Mouse (Mus musculus) gastrocnemius, postnatal 25 days (tissue): ENCODE data around the gene Ctnnbip1. TPM values are rescaled to one million over a fixed set of nuclear protein-coding genes. Genes with fewer than 3 reads are reported as not detected.

ENCODE experiments used
- DNase-seq: peaks from one replicate; pipeline ENCODE4 v3.0.0; 2022
- long read RNA-seq, 2 experiments: library from polyadenylated mRNA; stranded (forward); transcript quantifications; one replicate each; pipeline ENCODE4 v2.0.0; 2021
- total RNA-seq, 2 experiments: library from RNA; stranded (reverse); gene quantifications; 1 replicate in 1 of 2; 2 replicates in 1 of 2; pipeline ENCODE4 v1.2.3; 2021

The Ctnnbip1 gene
- total RNA-seq: 10 to 100 TPM; 24.7 to 29.6 TPM
- long read RNA-seq, experiment 1, transcript Ctnnbip1-201 (5 exons, 2,674 nt): major isoform, 49 of 72 reads
- long read RNA-seq, experiment 1, partial matches to known transcripts: 2 of 72 reads
- long read RNA-seq, experiment 1, other reads (novel, unspliced or antisense): 21 of 72 reads
- long read RNA-seq, experiment 2, transcript Ctnnbip1-201 (5 exons, 2,674 nt): major isoform, 62 of 80 reads
- long read RNA-seq, experiment 2, partial matches to known transcripts: 1 of 80 reads
- long read RNA-seq, experiment 2, other reads (novel, unspliced or antisense): 17 of 80 reads

- DNase-seq: peak; percentile 99
These were observed at the start of gene Ctnnbip1 for GRCm38 (mm10) chr4:149517868-149518340. TSS of gene Ctnnbip1 (plus strand) at chr4:149518236.

GRCm38 (mm10) chr4:149469557-149469956, 48.5 kb upstream of the Ctnnbip1 start:
- DNase-seq: no peak

GRCm38 (mm10) chr4:149475096-149475495, 42.9 kb upstream of the Ctnnbip1 start:
- DNase-seq: no peak

DNA sequence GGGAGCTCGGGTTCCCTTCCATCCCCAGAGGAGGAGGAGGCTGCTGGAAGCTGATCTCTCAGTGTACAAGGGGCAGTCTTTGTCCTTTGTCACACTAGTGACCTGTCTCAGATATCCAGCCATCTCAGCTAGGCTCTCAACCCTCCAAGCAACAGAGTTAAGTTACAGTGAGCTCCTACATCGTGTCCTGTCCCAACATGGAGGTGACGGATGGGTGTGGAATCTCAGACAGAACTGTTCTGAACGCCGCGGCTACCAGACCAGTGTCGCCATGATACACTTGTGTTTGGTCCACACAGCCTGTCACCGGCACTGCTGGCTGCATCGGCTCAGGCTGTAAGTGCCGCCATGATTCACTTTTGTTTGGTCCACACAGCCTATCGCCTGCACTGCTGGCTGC, 41.0 kb upstream of the Ctnnbip1 start, which contains the start of gene Tmem274:
Gene Tmem274, plus strand, starts transcription at position 301 of the 400 bp plus-strand sequence.
- no peak for DNase-seq

DNA sequence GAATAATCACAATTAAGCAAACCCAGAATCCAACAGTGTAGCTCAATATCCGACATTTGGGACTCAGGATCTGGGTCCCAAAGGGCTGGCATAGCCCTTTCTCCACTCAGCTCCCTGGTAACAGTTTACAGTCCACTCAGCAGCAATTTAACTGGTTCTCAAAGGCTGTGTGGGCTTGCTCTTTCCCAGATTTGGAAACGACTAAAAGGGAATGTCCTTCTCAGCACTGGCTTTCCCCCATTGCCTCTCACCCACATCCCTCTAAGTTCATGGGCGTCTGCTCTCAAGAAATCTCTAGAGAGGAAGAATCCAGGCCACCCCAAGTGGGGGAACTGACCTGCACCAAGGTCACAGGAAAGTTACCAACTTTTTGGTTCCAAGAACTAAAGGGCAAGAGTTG, 33.5 kb upstream of the Ctnnbip1 start:
- no peak for DNase-seq

DNA sequence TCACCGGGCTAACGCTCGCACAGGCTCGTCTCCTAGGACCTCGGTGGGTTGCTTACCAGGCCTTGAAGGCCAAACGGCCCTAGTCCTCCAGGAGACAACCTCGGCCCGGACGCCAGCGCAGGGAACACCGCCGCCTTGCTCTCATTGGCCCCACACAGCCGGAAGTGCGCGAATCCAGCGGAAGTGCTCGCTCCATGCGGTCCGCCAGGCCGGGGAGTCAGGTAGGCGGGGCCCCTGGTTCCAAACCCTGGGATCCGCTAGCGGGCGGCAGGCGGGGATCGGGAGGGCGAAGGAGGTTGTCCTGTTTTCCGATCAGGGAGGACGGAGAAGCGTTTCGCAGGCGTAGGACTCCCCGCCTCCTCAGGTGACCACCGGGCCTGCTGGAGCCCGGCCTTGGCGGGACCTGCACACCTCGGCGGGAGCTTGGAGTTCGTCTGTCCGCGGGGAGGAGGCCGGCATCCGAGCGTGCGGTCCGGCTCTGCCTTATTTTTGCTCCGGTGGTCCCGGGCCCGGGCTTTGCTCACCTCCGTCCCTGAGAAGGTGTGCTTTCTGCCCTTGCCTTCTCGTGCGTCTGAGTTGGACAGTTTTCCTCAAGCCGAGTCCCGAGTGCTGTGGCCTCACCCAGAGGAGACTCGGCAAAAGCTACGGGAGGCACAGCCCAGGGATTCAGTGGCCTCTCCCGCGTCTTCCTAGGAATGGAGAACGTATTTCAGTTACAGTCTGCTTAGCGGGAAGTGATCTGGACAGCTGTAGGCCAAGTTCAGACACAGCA, 32.8 kb upstream of the Ctnnbip1 start, which contains the start of the genes Nmnat1 and Lzic:
Gene Nmnat1, minus strand, starts transcription at position 150 of the 772 bp plus-strand sequence.
Gene Lzic, plus strand, starts transcription at position 177 of the 772 bp plus-strand sequence.
- peak; percentile 93 for DNase-seq

- DNase-seq: no peak
These were observed 32.2 kb upstream of the Ctnnbip1 start for GRCm38 (mm10) chr4:149485825-149486206.

- no peak for DNase-seq
These were observed 30.3 kb upstream of the Ctnnbip1 start for GRCm38 (mm10) chr4:149487729-149488128.

DNA sequence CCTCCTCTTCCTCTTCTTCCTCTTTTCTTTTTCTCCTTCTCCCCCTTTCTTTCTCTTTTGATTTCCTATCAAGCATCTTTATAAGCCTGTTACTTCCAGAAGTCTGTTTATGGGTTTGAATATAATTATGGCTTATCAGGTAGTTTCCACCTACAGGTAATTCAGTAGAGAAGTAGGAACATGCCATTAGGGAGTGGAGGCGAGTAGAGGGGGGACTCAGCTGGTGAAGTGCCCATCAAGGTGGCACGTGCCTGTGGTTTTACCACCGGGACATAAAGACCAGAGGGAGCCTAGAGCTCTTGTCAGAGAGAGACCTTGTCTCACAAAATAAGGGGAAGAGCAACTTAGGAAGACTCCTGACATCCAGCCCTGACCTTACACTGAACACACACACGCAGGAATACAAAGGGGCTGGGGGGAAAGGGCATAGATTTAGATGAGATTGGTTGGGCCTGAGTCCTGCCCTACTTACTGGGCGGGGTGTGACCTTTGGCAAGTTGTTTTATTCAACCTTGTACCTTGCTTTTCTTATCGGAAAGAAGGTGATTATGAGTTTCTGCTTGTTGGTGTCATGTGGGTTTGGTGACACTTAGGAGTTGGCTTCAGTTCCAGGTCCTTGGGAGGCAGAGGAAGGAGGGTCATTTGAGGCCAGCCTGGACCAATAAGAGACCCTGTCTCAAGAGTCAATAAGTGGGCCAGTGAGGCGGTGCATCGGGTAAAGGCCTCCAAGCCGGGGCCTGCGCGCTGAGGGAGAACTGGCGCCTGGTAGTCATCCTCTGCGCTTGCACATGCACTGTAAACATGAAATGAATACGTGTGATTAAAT, 28.4 kb upstream of the Ctnnbip1 start:
- no peak for DNase-seq

GRCm38 (mm10) chr4:149491151-149491550, 26.9 kb upstream of the Ctnnbip1 start:
- no peak for DNase-seq

GRCm38 (mm10) chr4:149496612-149497011, 21.4 kb upstream of the Ctnnbip1 start:
- no peak for DNase-seq

- DNase-seq: no peak
These were observed 19.1 kb upstream of the Ctnnbip1 start for GRCm38 (mm10) chr4:149498901-149499300.

- no peak for DNase-seq
These were observed 18.2 kb upstream of the Ctnnbip1 start for GRCm38 (mm10) chr4:149499790-149500189.

- DNase-seq: no peak
These were observed 13.7 kb upstream of the Ctnnbip1 start for GRCm38 (mm10) chr4:149504363-149504762.

DNA sequence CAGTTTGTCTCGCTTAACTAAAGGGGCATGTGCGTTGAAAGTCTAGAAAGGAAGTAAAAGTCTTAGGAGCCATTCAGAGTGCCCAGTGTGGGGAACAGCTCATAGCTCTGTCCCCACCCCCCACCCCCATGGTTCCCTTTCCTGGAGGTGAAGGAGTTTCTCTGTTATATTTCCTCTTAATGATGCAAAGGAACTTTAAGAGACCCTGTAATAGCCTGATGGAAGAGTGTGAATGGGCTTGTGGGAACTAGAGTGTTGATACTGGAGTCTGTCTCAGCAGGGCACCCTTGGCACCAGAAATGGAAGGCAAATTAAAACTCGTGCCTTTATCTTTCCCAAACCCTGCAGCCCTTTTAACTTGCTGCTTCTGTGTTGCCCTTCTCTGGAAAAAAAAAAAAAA, 13.2 kb upstream of the Ctnnbip1 start:
- DNase-seq: no peak

DNA sequence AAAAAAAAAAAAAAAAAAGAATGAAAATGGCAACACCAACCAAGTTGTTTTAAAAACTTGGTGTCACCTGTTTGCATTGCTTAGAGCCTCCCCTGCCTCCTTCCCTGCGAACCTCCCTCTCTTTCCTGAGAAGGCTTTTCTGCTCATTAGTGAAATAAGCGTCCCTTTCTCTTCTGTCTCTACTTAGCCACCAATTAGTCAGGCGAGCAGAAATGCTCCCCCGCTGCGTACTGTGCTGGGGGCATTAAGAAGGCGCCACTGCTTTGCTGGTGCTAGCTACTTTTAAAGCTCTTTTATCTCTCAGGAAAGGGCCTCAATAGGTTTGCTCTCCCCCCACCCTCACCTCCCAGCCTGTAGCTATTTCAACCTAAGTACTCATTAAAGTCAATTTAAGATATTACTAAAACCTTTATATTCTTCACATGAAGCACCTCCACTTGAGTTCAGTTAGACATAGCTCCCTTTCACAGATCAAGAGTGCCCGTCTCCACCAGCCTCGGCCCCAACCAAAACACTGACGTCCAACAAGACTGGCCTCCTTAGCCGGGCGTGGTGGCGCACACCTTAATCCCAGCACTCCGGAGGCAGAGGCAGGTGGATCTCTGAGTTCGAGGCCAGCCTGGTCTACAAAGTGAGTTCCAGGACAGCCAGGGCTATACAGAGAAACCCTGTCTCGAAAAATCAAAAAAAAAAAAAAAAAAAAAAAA, 12.6 kb upstream of the Ctnnbip1 start:
- DNase-seq: no peak

GRCm38 (mm10) chr4:149506904-149507303, 11.1 kb upstream of the Ctnnbip1 start:
- DNase-seq: no peak

GRCm38 (mm10) chr4:149511221-149511646, 6.8 kb upstream of the Ctnnbip1 start:
- no peak for DNase-seq

- DNase-seq: no peak
These were observed 6.0 kb upstream of the Ctnnbip1 start for GRCm38 (mm10) chr4:149512072-149512471.

DNA sequence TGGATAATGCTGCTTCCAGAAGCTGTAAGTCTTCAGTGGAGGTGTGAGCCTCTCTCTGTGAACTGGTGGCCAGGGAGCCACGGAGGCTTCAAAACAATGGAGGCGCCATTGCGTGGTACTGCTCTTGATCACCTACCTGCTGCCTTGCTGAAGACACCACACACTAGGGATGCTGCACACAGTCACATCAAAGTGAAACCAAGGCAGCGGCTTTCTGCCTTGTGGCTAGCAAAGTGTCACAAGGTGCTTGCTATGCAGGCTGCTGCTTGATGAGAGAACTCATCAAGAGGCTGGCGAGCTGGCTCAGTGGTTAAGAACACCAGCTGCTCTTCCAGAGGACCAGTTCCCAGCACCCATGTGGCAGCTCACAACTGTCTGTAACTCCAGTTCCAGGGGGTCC, 2.3 kb upstream of the Ctnnbip1 start:
- no peak for DNase-seq
